Mouse (Mus musculus) liver, embryonic 14.5 days (tissue): ENCODE data around the gene Cdkl4.

Experiments
- CTCF ChIP-seq: IDR thresholded peaks from 2 replicates; pipeline ENCODE4 v1.5.1; 2016; ENCODE audit warnings: antibody characterized with exemption, low read depth, control low read depth
- EP300 ChIP-seq: IDR thresholded peaks from 2 replicates; pipeline ENCODE4 v1.6.1; 2016; ENCODE audit warnings: antibody characterized with exemption, low read depth

GRCm38 (mm10) chr17:80520537-80520936 lies 57.1 kb downstream of the Cdkl4 start:
- TF ChIP-seq CTCF: no peak
- no peak for TF ChIP-seq EP300
